Mouse (Mus musculus) cerebellum, postnatal 10 days (tissue): Measurements from ENCODE around the gene Mmadhc.

Experiments used
- DNase-seq, 2 experiments: peaks; one replicate each; pipeline ENCODE4 v3.0.0; 2021; ENCODE audit warnings: mixed read lengths in 2 of 2

Gene Mmadhc

DNA sequence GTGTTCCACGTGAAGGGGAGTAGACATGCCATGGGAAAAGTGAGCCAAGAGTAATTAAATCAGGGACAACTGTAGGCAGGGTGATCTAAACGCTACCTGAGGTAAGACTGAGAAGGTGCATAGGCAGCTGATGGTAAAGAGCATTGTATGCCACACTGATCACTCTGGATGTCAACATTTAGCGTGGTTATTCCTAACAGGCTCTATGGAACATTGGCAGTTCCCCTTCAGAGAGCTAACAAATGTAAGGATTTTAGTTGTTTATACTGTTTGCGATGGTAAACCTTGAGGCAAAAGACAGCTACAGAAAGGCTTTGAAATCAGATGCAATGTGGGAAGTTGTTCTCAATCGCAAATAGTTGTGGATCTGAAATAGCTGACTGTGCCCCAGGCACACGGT lies 32.5 kb downstream of the Mmadhc start:
- DNase-seq: no peak

DNA sequence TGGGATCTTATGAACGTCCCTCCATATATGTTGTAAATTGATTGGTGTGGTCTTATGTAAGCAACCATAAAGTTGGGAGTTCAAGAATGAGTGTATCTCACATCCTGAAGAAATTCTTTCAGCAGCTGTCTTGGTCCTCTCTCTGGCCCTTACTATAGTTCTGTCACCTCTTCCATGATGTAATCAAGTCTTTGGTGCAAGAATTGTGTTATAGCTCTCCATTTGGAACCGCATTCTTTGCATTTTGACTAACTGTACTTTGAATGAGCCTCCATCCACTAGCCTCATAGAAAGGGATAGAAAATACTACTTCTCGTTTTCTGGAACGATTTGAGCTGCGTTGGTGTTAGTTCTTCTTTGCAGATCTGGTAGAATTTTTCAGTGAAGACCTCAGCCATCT lies 41.6 kb downstream of the Mmadhc start:
- DNase-seq: no peak

DNA sequence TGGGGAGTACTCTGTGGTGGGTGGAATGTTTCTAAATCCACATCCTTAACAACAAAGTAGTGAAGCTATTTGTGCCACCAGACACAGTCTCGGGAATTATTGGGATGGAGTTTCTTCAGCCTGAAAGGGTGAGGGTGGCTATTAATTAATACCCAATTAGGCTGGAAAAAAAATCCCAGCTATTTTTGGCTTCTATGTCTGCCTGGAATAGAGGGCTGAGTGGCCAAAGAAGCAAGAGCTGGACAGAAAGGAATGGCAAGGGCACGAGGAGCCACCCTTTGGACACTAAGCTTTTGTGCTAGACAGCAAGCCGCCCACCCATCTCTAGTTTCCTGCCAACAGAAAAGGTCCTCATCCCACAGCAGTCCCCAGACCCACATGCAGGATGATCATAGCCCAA lies 48.0 kb downstream of the Mmadhc start:
- no peak for DNase-seq

DNA sequence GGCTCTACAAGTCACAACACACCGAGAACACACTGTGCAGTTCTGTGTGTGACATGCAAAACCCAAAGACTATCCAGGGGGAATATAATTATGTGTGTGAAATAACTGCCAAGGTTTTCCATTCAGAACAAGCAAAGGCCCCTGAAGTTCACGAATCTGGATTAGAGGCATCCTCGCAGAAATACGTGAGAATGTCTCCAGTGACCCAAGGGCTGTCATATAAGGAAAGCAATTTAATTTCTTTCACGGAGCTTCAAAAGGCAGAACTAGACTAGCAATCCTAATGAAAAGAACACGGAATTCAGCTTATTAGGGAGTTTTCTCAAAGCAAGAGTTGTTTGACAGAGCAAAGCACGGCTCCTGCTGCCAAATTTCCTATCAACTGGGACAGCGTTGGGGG lies 63.1 kb downstream of the Mmadhc start:
- no peak for DNase-seq
